Mouse (Mus musculus): ENCODE data around the gene Zcwpw1. TPM values are rescaled to one million over a fixed set of nuclear protein-coding genes. Genes with fewer than 3 reads are reported as not detected.

Gene Zcwpw1
- polyA plus RNA-seq, 1 experiment: 12.4 TPM

- peak in 1 of 2 experiments; percentile 20 for DNase-seq
- Histone ChIP-seq H3K4me1 (ENCODE audit: control insufficient read depth, insufficient read depth, low read length) (peaks cover 16% of the 10 kb centered on the region), H3K27ac (ENCODE audit: insufficient read depth, low read length) (no peak overlapping the region), H3K27me3 (ENCODE audit: control insufficient read depth, insufficient read depth, low read length) (no peaks in the 10 kb centered on the region), H3K4me3 (replicated peaks; ENCODE audit: insufficient read depth, low read depth, low read length) (peak overlapping the region; percentile 92)
- 31% methylated on average over 9 of the region's 9 CpGs for WGBS
- no peak for TF ChIP-seq POLR2A (IDR thresholded peaks at IDR 0.05; ENCODE audit: borderline replicate concordance, insufficient read depth, low read length)
- TF ChIP-seq CTCF (IDR thresholded peaks at IDR 0.05; ENCODE audit: borderline replicate concordance, insufficient read depth, low read depth, low read length): no peak
These were observed 3.6 kb upstream of the Zcwpw1 start for GRCm38 (mm10) chr5:137783901-137784540.

- no peak for TF ChIP-seq POLR2A (IDR thresholded peaks at IDR 0.05; ENCODE audit: borderline replicate concordance, insufficient read depth, low read length)
- TF ChIP-seq CTCF (IDR thresholded peaks at IDR 0.05; ENCODE audit: borderline replicate concordance, insufficient read depth, low read depth, low read length): no peak
- H3K27ac ChIP-seq (ENCODE audit: insufficient read depth, low read length): no peak overlapping the region
- WGBS: 51% methylated on average over 14 of the region's 14 CpGs
- no peaks in the 10 kb centered on the region for H3K27me3 ChIP-seq (ENCODE audit: control insufficient read depth, insufficient read depth, low read length)
- peak; percentile 31 to 32 for DNase-seq
- H3K4me3 ChIP-seq (replicated peaks; ENCODE audit: insufficient read depth, low read depth, low read length): peak overlapping the region; percentile 92
- H3K4me1 ChIP-seq (ENCODE audit: control insufficient read depth, insufficient read depth, low read length): peaks cover 16% of the 10 kb centered on the region
These were observed 3.1 kb upstream of the Zcwpw1 start for GRCm38 (mm10) chr5:137784546-137784945.

- peak in 1 of 2 experiments; percentile 68 for DNase-seq
- TF ChIP-seq CTCF (IDR thresholded peaks at IDR 0.05; ENCODE audit: borderline replicate concordance, insufficient read depth, low read depth, low read length): no peak
- TF ChIP-seq POLR2A (IDR thresholded peaks at IDR 0.05; ENCODE audit: borderline replicate concordance, insufficient read depth, low read length): no peak
- H3K4me3 ChIP-seq (replicated peaks; ENCODE audit: insufficient read depth, low read depth, low read length): peak overlapping the region; percentile 92
- 1% methylated on average over 49 of the region's 62 CpGs for WGBS
- peak overlapping the region; percentile 97 for H3K27ac ChIP-seq (ENCODE audit: insufficient read depth, low read length)
- H3K27me3 ChIP-seq (ENCODE audit: control insufficient read depth, insufficient read depth, low read length): no peaks in the 10 kb centered on the region
- H3K4me1 ChIP-seq (ENCODE audit: control insufficient read depth, insufficient read depth, low read length): peaks cover 16% of the 10 kb centered on the region
These were observed 2.2 kb upstream of the Zcwpw1 start for GRCm38 (mm10) chr5:137785164-137786031.

DNA sequence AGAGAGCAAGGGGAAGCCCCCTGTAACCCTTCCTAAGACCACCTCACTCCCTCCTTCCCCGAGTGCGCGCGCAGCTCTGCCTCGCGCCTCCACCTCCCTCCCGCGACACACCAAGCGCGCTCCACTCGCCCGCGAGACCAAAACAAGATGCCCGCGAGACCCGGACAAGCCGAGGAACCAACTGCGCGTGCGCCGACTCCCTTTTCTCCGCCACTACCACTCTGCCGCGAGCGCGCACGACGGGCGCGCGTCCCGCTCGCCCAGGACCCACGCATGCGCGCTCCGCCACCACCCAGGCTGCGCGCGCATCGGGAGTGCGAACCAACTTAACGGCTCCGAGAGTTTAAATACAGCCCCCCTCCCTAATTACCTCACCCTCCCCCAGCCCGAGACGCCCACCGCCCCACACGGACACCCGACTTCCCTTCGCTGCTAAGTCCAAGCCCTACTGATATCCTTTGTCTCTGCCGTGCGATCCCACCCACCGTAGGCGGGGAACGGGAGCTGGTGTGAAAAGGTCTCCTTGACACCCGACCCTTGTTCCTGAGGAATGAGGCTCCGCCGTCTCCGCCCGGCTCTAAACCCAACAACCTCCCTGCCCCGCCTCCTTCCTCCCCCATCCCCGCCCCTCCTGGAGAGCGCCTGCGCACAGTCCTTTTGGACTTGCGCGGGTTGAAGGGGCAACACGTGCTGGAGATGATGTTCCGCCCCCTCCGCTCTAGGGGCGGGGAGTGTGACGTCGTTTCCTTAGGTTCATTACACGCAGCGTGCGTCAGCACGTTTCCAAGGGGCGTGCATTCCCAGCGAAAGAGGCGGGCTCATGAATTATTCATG, 1.3 kb upstream of the Zcwpw1 start:
- WGBS: under 1% methylated on average over 79 of the region's 79 CpGs
- peak; percentile 99 for DNase-seq
- H3K27ac ChIP-seq (ENCODE audit: insufficient read depth, low read length): peak overlapping the region; percentile 97
- H3K27me3 ChIP-seq (ENCODE audit: control insufficient read depth, insufficient read depth, low read length): no peaks in the 10 kb centered on the region
- H3K4me1 ChIP-seq (ENCODE audit: control insufficient read depth, insufficient read depth, low read length): peaks cover 16% of the 10 kb centered on the region
- TF ChIP-seq CTCF (IDR thresholded peaks at IDR 0.05; ENCODE audit: borderline replicate concordance, insufficient read depth, low read depth, low read length): no peak
- TF ChIP-seq POLR2A (IDR thresholded peaks at IDR 0.05; ENCODE audit: borderline replicate concordance, insufficient read depth, low read length): peak; percentile 76
- H3K4me3 ChIP-seq (replicated peaks; ENCODE audit: insufficient read depth, low read depth, low read length): peak overlapping the region; percentile 92

DNA sequence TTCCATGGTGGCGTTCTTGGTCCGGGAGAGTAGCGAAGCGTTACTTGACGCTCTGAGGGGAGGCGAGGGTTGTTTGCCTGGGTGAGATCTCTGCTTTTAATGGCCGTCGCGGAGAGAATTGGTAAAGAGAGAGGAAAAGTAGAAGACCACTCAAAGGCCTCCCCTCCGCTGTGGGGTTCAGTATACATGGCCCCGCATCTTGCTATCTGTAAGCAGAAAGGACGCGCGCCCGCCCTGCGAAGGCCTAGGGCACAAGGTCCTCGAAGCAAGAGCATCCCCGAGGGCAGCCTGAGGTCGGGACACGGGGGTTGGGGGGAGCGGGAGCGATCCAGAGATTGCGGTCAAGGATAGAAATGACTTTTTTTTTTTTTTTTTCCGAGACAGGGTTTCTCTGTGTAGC, 573 bp downstream of the Zcwpw1 start:
- no peak overlapping the region for H3K27ac ChIP-seq (ENCODE audit: insufficient read depth, low read length)
- 75% methylated on average over 24 of the region's 24 CpGs for WGBS
- peaks cover 15% of the 10 kb centered on the region for H3K4me1 ChIP-seq (ENCODE audit: control insufficient read depth, insufficient read depth, low read length)
- no peaks in the 10 kb centered on the region for H3K27me3 ChIP-seq (ENCODE audit: control insufficient read depth, insufficient read depth, low read length)
- H3K4me3 ChIP-seq (replicated peaks; ENCODE audit: insufficient read depth, low read depth, low read length): peak overlapping the region; percentile 33
- TF ChIP-seq POLR2A (IDR thresholded peaks at IDR 0.05; ENCODE audit: borderline replicate concordance, insufficient read depth, low read length): no peak
- no peak for TF ChIP-seq CTCF (IDR thresholded peaks at IDR 0.05; ENCODE audit: borderline replicate concordance, insufficient read depth, low read depth, low read length)
- DNase-seq: peak; percentile 42 to 46

DNA sequence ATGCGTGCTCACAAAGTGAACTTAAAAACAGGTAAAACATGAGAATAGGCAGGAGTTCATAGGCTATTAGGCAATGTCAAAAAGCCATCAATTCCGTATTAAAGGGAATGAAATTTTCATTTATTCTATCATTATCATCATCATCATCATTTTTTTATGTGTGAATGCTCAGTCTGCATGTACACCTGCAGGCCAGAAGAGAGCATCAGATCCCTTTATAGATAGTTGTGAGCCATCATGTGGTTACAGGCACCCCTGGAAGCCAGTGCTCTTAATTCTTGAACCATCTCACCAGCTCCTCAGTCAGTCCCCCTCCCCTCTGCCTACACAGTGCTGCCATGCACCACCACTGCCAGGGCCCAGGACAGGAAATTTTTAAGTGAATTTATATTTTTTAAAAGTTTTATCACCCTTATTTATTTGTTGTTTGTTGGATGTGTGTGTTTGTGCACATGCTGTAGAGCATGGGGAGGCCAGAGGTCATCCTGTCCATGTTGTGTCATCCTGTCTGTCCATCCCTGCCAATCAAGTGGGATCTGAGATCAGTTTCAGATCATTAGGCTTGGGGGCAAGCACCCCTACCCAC, 1.4 kb downstream of the Zcwpw1 start:
- Histone ChIP-seq H3K27ac (ENCODE audit: insufficient read depth, low read length) (no peak overlapping the region), H3K4me3 (replicated peaks; ENCODE audit: insufficient read depth, low read depth, low read length) (no peak overlapping the region), H3K27me3 (ENCODE audit: control insufficient read depth, insufficient read depth, low read length) (no peaks in the 10 kb centered on the region), H3K4me1 (ENCODE audit: control insufficient read depth, insufficient read depth, low read length) (peaks cover 12% of the 10 kb centered on the region)
- WGBS: 95% methylated on average over 2 of the region's 2 CpGs
- DNase-seq: no peak
- TF ChIP-seq CTCF (IDR thresholded peaks at IDR 0.05; ENCODE audit: borderline replicate concordance, insufficient read depth, low read depth, low read length): no peak
- no peak for TF ChIP-seq POLR2A (IDR thresholded peaks at IDR 0.05; ENCODE audit: borderline replicate concordance, insufficient read depth, low read length)

DNA sequence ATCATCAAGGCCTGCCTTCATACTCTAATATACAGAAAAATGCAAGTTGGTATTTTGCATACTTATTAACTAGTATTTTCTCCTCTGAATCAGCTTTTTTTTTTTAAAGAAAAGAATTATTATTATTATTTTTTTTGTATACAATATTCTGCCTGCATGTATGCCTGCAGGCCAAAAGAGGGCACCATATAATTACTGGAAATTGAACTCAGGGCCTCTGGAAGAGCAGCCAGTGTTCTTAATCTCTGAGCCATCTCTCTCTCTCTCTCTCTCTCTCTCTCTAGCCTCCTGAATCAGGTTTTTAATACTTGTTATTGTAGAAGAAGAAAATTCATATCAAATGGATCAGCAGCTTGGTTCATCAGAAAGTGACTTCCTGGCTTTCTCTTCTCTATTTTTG, 4.0 kb downstream of the Zcwpw1 start:
- Histone ChIP-seq H3K27ac (ENCODE audit: insufficient read depth, low read length) (no peak overlapping the region), H3K4me3 (replicated peaks; ENCODE audit: insufficient read depth, low read depth, low read length) (no peak overlapping the region), H3K4me1 (ENCODE audit: control insufficient read depth, insufficient read depth, low read length) (no peaks in the 10 kb centered on the region), H3K27me3 (ENCODE audit: control insufficient read depth, insufficient read depth, low read length) (no peaks in the 10 kb centered on the region)
- TF ChIP-seq POLR2A (IDR thresholded peaks at IDR 0.05; ENCODE audit: borderline replicate concordance, insufficient read depth, low read length) (no peak), CTCF (IDR thresholded peaks at IDR 0.05; ENCODE audit: borderline replicate concordance, insufficient read depth, low read depth, low read length) (no peak)
- no peak for DNase-seq

Measured in cerebellum, adult 2 months (tissue).